ENCODE assay signal across 8 mouse cellular contexts in genomic region chr2:72620182-72620652, GRCm38 (mm10).
DNase-seq lines count a peak whose midpoint lies in the region; ATAC-seq lines count a peak whose summit lies in the region.

No protein-coding gene starts in this region.

- peak overlapping the region; percentile 6; the same call in 1 of the 2 replicates for H3K9ac ChIP-seq in kidney, embryonic 15.5 days
- H3K9ac ChIP-seq in intestine, embryonic 16.5 days (ENCODE audit: low read depth, low read length): 0 out of 2 replicates have a peak overlapping the region, but pooled peaks have one; percentile 29

- no peaks in the 10 kb centered on the region for H3K27me3 ChIP-seq in kidney, embryonic 15.5 days
- H3K27me3 ChIP-seq in forebrain, embryonic 10.5 days (ENCODE audit: poor library complexity, severe bottlenecking): peaks cover 15% of the 10 kb centered on the region
- H3K27me3 ChIP-seq in intestine, embryonic 16.5 days (replicated peaks; ENCODE audit: control insufficient read depth, insufficient read depth, low read length): no peaks in the 10 kb centered on the region

- peak overlapping the region; percentile 29 for H3K4me3 ChIP-seq in kidney, embryonic 15.5 days (replicated peaks)
- peak overlapping the region; percentile 36 for H3K4me3 ChIP-seq in forebrain, embryonic 10.5 days
- H3K4me3 ChIP-seq in intestine, embryonic 16.5 days (ENCODE audit: low read length): peak overlapping the region; percentile 0; the same call in 1 of the 2 replicates

- H3K36me3 ChIP-seq in kidney, embryonic 15.5 days: no peaks in the 10 kb centered on the region
- no peaks in the 10 kb centered on the region for H3K36me3 ChIP-seq in forebrain, embryonic 10.5 days (replicated peaks)
- no peaks in the 10 kb centered on the region for H3K36me3 ChIP-seq in intestine, embryonic 16.5 days (ENCODE audit: control insufficient read depth, insufficient read depth, low read length)

- no peak overlapping the region for H3K27ac ChIP-seq in kidney, embryonic 15.5 days
- peak overlapping the region; percentile 71 for H3K27ac ChIP-seq in forebrain, embryonic 10.5 days
- no peak overlapping the region for H3K27ac ChIP-seq in intestine, embryonic 16.5 days (ENCODE audit: low read length)

- no peak for ATAC-seq in kidney, embryonic 15.5 days (replicated peaks; ENCODE audit: low FRiP score)
- no peak for ATAC-seq in intestine, embryonic 16.5 days
- no peak for ATAC-seq in frontal cortex, adult (ENCODE audit: low TSS enrichment)

- H3K9me3 ChIP-seq in kidney, embryonic 15.5 days (replicated peaks): no peaks in the 10 kb centered on the region
- H3K9me3 ChIP-seq in forebrain, embryonic 10.5 days: no peaks in the 10 kb centered on the region
- H3K9me3 ChIP-seq in intestine, embryonic 16.5 days (ENCODE audit: control insufficient read depth, low read length): no peaks in the 10 kb centered on the region

- DNase-seq in kidney, postnatal 36 days: no peak
- DNase-seq in forebrain, embryonic 10.5 days (ENCODE audit: extremely low spot score, low spot score): peak; percentile 23
- peak; percentile 51 for DNase-seq in neural tube, embryonic 10.5 days (ENCODE audit: extremely low spot score, low spot score)
- DNase-seq in right cerebral cortex, adult 2 months (ENCODE audit: low spot score in 2 of 2): no peak
- DNase-seq in urinary bladder, postnatal 14 days (ENCODE audit: low spot score): no peak

- peaks cover 9% of the 10 kb centered on the region for H3K4me1 ChIP-seq in kidney, embryonic 15.5 days
- peaks cover 26% of the 10 kb centered on the region for H3K4me1 ChIP-seq in forebrain, embryonic 10.5 days
- H3K4me1 ChIP-seq in intestine, embryonic 16.5 days (ENCODE audit: control insufficient read depth, insufficient read depth, low read length): peaks cover 9% of the 10 kb centered on the region

- peak overlapping the region; percentile 54 for H3K4me2 ChIP-seq in kidney, embryonic 15.5 days
- H3K4me2 ChIP-seq in intestine, embryonic 16.5 days (ENCODE audit: low read depth, low read length): peak overlapping the region; percentile 31

- WGBS in kidney, embryonic 15.5 days: 6% methylated on average over 9 of the region's 9 CpGs
- 3% methylated on average over 9 of the region's 9 CpGs for WGBS in forebrain, embryonic 10.5 days
- 12% methylated on average over 9 of the region's 9 CpGs for WGBS in intestine, embryonic 16.5 days

Comparison
In these comparisons a context has a peak if more than half of its experiments do, and no peak if none do; other contexts are left out.
1. DNase-seq: peak in forebrain, embryonic 10.5 days (single experiment) and neural tube, embryonic 10.5 days (single experiment); none in kidney, postnatal 36 days (0 of 2), right cerebral cortex, adult 2 months (0 of 2) and urinary bladder, postnatal 14 days (single experiment).
2. Peak in every context shown above with its lines, with median percentiles within 50 percentile points of each other: H3K4me3 ChIP-seq.